Mouse (Mus musculus) heart, embryonic 15.5 days (tissue): ENCODE measurements around the gene Cldn14. TPM values are rescaled to one million over a fixed set of nuclear protein-coding genes. Genes with fewer than 3 reads are reported as not detected.

ENCODE experiments used
- ATAC-seq: fragments of 200-750 bp; cut with Nextera tagmentation; replicated peaks from 2 replicates; pipeline ENCODE4 v1.8.0; 2017; ENCODE audit warnings: low read depth, moderate TSS enrichment; ENCODE audit not compliant: insufficient number of reproducible peaks, insufficient read depth, low FRiP score
- H3K27ac ChIP-seq: fragments of 300-500 bp; sonication (generic); 2 replicates; pipeline ENCODE4 v1.5.1; 2015; ENCODE audit warnings: mild to moderate bottlenecking, inconsistent platforms
- H3K27me3 ChIP-seq: fragments of 300-500 bp; sonication (generic); 2 replicates; pipeline ENCODE4 v1.6.1; 2015; ENCODE audit warnings: inconsistent platforms
- H3K36me3 ChIP-seq: fragments of 300-500 bp; sonication (generic); 2 replicates; pipeline ENCODE4 v1.6.1; 2015; ENCODE audit warnings: mild to moderate bottlenecking, inconsistent platforms
- H3K4me1 ChIP-seq: fragments of 300-500 bp; sonication (generic); replicated peaks from 2 replicates; pipeline ENCODE4 v1.6.1; 2015; ENCODE audit warnings: inconsistent platforms
- H3K4me2 ChIP-seq: fragments of 300-500 bp; sonication (generic); 2 replicates; pipeline ENCODE4 v1.6.1; 2015; ENCODE audit warnings: inconsistent platforms, mild to moderate bottlenecking, moderate library complexity
- H3K4me3 ChIP-seq: fragments of 300-500 bp; sonication (generic); 2 replicates; pipeline ENCODE4 v1.5.1; 2015; ENCODE audit warnings: mild to moderate bottlenecking, inconsistent platforms
- H3K9ac ChIP-seq: fragments of 300-500 bp; sonication (generic); 2 replicates; pipeline ENCODE4 v1.6.1; 2015; ENCODE audit warnings: mild to moderate bottlenecking, inconsistent platforms
- H3K9me3 ChIP-seq: fragments of 300-500 bp; sonication (generic); replicated peaks from 2 replicates; pipeline ENCODE4 v1.6.1; 2016; ENCODE audit warnings: inconsistent platforms
- WGBS: fragments of 180-500 bp; shearing (Covaris S2); methylation state at CpG from one replicate; pipeline ENCODE4 v1.1.7; 2015; ENCODE audit warnings: mixed read lengths; 5-methylcytosine and 5-hydroxymethylcytosine counted together
- polyA plus RNA-seq: library from polyadenylated mRNA; unstranded; fragments of >200 nt; fragmentation: Nextera tagmentation; extraction: Ambion mirVana; gene quantifications from 2 replicates; pipeline ENCODE4 v1.2.1, GENCODE M21; 2015

The Cldn14 gene
- polyA plus RNA-seq, 1 experiment from 2014 or later = not detected

DNA sequence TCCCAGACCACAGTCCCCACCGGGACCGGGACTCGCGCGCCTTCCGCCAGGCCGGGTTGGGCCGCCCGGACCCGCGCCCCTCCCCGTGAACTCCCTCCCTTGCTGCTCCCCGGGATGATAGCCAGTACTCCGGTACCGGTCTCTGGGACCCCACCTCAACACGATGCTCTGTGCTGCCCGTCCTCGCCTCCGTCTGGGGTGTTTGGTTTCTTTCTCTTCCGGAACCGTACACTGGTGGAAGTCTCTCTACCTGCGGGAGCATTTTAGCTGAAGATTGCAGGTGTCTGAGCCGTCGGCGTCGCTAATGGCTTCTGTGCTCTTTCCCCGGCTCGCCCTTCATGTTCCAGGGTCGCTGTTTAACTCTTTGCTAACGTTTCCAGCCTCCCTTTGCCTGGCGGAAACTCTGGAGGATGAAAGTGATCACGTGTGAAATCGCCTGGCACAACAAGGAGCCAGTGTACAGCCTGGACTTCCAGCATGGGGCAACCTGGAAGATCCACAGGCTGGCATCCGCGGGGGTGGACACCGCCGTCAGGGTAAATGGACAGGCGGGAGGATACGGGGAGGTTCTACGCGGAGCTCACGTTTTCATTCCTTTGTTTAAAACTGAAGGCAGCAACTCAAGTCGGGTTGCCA lies 124.4 kb downstream of the Cldn14 start:
- H3K4me1 ChIP-seq = peaks cover 3% of the 10 kb centered on the region; the same call in 1 of the 2 replicates
- no peaks in the 10 kb centered on the region for H3K27me3 ChIP-seq
- peak overlapping the region; percentile 76 for H3K9ac ChIP-seq
- peak overlapping the region; percentile 95 for H3K4me2 ChIP-seq
- H3K27ac ChIP-seq = peak overlapping the region; percentile 24; the same call in 1 of the 2 replicates
- H3K4me3 ChIP-seq = peak overlapping the region; percentile 93
- H3K36me3 ChIP-seq = peaks cover 13% of the 10 kb centered on the region
- peak; percentile 53 for ATAC-seq
- no peaks in the 10 kb centered on the region for H3K9me3 ChIP-seq
- WGBS = under 1% methylated on average over 43 of the region's 43 CpGs

DNA sequence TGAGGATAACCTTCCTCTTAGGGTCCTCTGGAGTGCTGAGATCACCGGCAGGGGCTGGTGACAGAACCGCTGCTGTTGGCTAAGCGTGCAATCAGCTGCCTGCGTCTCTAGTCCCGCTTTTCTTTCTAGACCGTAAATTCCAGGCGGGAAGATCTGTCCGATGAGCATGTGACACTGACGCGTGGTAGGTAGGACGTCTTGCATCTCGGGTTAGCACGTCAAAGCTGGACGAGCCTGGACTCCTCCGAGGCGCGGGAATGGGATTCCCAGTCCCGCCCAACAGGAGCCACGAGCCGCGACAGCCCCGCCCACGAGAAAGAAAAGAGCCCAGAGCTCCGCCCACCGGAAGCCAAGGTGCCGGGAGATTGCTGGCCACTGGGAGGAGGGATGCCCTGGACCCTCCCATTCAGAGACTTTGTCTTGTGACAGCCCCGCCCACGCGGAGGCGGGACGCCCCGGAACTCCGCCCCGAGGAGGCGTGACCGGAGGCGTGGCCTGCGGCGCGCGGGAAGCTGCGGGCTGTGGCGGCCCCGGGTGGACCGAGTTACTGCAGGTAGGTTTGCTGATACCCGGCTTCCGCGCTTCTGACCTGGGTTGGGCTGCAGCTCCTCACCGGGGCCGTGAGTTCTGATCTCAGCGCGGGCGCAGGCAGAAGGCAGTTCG lies 125.1 kb downstream of the Cldn14 start, which contains the start of gene Chaf1b:
Gene Chaf1b (plus strand): TSS at position 479 of the 663 bp plus-strand sequence.
- Histone ChIP-seq H3K4me3 (peak within 1 kb of the TSS; percentile 93), H3K9me3 (no peaks in the 10 kb centered on the region), H3K9ac (peak within 1 kb of the TSS; percentile 76), H3K27ac (peak within 1 kb of the TSS; percentile 24; the same call in 1 of the 2 replicates), H3K27me3 (no peaks in the 10 kb centered on the region), H3K4me2 (peak within 1 kb of the TSS; percentile 95), H3K4me1 (peaks cover 3% of the 10 kb centered on the region; the same call in 1 of the 2 replicates), H3K36me3 (peaks cover 8% of the 10 kb centered on the region)
- peak; percentile 96 for ATAC-seq
- under 1% methylated on average over 54 of the region's 54 CpGs for WGBS

- WGBS = 68% methylated on average over 6 of the region's 6 CpGs
- no peak overlapping the region for H3K4me3 ChIP-seq
- no peak for ATAC-seq
- H3K27ac ChIP-seq = no peak overlapping the region
- no peaks in the 10 kb centered on the region for H3K4me1 ChIP-seq
- no peak overlapping the region for H3K4me2 ChIP-seq
- peaks cover 45% of the 10 kb centered on the region for H3K36me3 ChIP-seq
- no peaks in the 10 kb centered on the region for H3K27me3 ChIP-seq
- H3K9me3 ChIP-seq = no peaks in the 10 kb centered on the region
- H3K9ac ChIP-seq = no peak overlapping the region
Observed at GRCm38 (mm10) chr16:93877612-93878380, 130.8 kb downstream of the Cldn14 start.

DNA sequence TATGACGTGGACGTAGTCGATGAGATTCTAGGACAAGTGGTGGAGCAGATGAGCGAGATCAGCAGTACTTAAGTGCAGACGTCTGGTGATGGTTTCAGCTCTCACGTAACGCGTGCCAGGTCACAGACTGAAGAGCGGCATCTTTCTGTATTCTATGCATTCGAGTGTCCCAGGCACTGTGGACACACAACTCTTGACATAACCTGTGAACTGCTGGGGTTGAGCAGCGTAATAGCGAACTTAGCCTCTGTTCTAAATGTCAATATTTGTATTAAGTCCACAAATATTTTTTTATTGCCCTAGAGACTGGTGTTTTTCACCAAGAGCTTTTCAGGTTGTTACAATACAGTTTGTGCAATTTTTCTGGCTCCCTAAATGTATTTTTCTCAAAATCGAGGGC lies 133.8 kb downstream of the Cldn14 start:
- peaks cover 72% of the 10 kb centered on the region for H3K36me3 ChIP-seq
- WGBS = 83% methylated on average over 13 of the region's 13 CpGs
- no peak for ATAC-seq
- no peak overlapping the region for H3K4me2 ChIP-seq
- no peaks in the 10 kb centered on the region for H3K4me1 ChIP-seq
- no peak overlapping the region for H3K4me3 ChIP-seq
- H3K9me3 ChIP-seq = no peaks in the 10 kb centered on the region
- H3K9ac ChIP-seq = no peak overlapping the region
- no peaks in the 10 kb centered on the region for H3K27me3 ChIP-seq
- no peak overlapping the region for H3K27ac ChIP-seq

Other genes starting within 250 kb of the Cldn14 start
- gene Morc3, start 176.7 kb downstream of the Cldn14 start, polyA plus RNA-seq = 22.2 and 22.3 TPM in 2 replicates
- gene Chaf1b, start 124.9 kb downstream of the Cldn14 start, polyA plus RNA-seq = 31.5 and 39.9 TPM in 2 replicates
- 0.05 and 0.67 TPM in 2 replicates for gene Sim2, start 76.1 kb upstream of the Cldn14 start, polyA plus RNA-seq